Comparison of ENCODE assay signal across 8 mouse cellular contexts in genomic region chr6:65043241-65043640, GRCm38 (mm10). TPM values are rescaled to one million over a fixed set of nuclear protein-coding genes. Genes with fewer than 3 reads are reported as not detected.
DNase-seq lines count a peak whose midpoint lies in the region; ATAC-seq and TF ChIP-seq lines count a peak whose summit lies in the region.

No protein-coding gene starts in this region.

- WGBS in kidney, postnatal 0 days: 10% methylated on average over 7 of the region's 7 CpGs
- WGBS in hindbrain, embryonic 10.5 days: 14% methylated on average over 7 of the region's 7 CpGs

- H3K36me3 ChIP-seq in kidney, postnatal 0 days (ENCODE audit: insufficient read depth, low read length): peaks cover 12% of the 10 kb centered on the region; the same call in 1 of the 2 replicates
- H3K36me3 ChIP-seq in hindbrain, embryonic 10.5 days: peaks cover 45% of the 10 kb centered on the region

- peak; percentile 8 for DNase-seq in kidney, postnatal 0 days (ENCODE audit: low spot score)
- no peak for DNase-seq in kidney, postnatal 25 days
- peak; percentile 10 for DNase-seq in hindbrain, embryonic 10.5 days (ENCODE audit: low spot score)
- no peak for DNase-seq in adrenal gland, adult (ENCODE audit: inconsistent age in 2 of 2, low spot score in 1 of 2)
- DNase-seq in adrenal gland, adult 2 months: no peak
- DNase-seq in right cerebral cortex, postnatal 10 days (ENCODE audit: low spot score in 2 of 2): no peak

- H3K9ac ChIP-seq in kidney, postnatal 0 days (ENCODE audit: low read depth, low read length): peak overlapping the region; percentile 90

- peak overlapping the region; percentile 76 for H3K4me3 ChIP-seq in kidney, postnatal 0 days (replicated peaks; ENCODE audit: low read depth, low read length)
- peak overlapping the region; percentile 85 for H3K4me3 ChIP-seq in hindbrain, embryonic 10.5 days

- no peaks in the 10 kb centered on the region for H3K27me3 ChIP-seq in kidney, postnatal 0 days (ENCODE audit: insufficient read depth, low read length)
- no peaks in the 10 kb centered on the region for H3K27me3 ChIP-seq in hindbrain, embryonic 10.5 days (ENCODE audit: insufficient read depth, poor library complexity, severe bottlenecking)

- no peak for ATAC-seq in kidney, postnatal 0 days (replicated peaks; ENCODE audit: low FRiP score, low read depth)
- ATAC-seq in activated CD4-positive, CD25-positive, alpha-beta regulatory T cell, adult 4 months: peak; percentile 3
- ATAC-seq in megakaryocyte-erythroid progenitor cell, adult 5-6 weeks (replicated peaks; ENCODE audit: low FRiP score, low TSS enrichment, poor library complexity, severe bottlenecking): peak; percentile 53

- no peak for TF ChIP-seq CTCF in kidney, postnatal 0 days (IDR thresholded peaks at IDR 0.05; ENCODE audit: low read depth)

- no peaks in the 10 kb centered on the region for H3K9me3 ChIP-seq in kidney, postnatal 0 days (replicated peaks; ENCODE audit: low read length)
- 0 out of 2 replicates have a peak, but pooled peaks cover 4% of the 10 kb centered on the region for H3K9me3 ChIP-seq in hindbrain, embryonic 10.5 days

- peak overlapping the region; percentile 96 for H3K27ac ChIP-seq in kidney, postnatal 0 days
- H3K27ac ChIP-seq in hindbrain, embryonic 10.5 days: peak overlapping the region; percentile 99

- peak overlapping the region; percentile 77 for H3K4me2 ChIP-seq in kidney, postnatal 0 days (ENCODE audit: low read length)

- H3K4me1 ChIP-seq in kidney, postnatal 0 days (replicated peaks; ENCODE audit: insufficient read depth, low read length): no peaks in the 10 kb centered on the region
- H3K4me1 ChIP-seq in hindbrain, embryonic 10.5 days (replicated peaks): peaks cover 10% of the 10 kb centered on the region

RNA-seq across cellular contexts. Expression of gene Smarcad1, which starts 0.9 kb away (rescaled TPM):
- 59.8 and 62.8 TPM in 2 replicates for polyA plus RNA-seq in kidney, postnatal 0 days (2015; fragmentation: Nextera tagmentation; extraction: Ambion mirVana)
- 10 to 100 TPM; 28.3 to 33.0 TPM for polyA plus RNA-seq in activated CD4-positive, CD25-positive, alpha-beta regulatory T cell, adult 4 months (2017; shearing (Covaris generic))
- polyA plus RNA-seq in hindbrain, embryonic 10.5 days (2016; fragmentation: Nextera tagmentation; extraction: Ambion mirVana): 107 and 108 TPM in 2 replicates
- total RNA-seq in megakaryocyte-erythroid progenitor cell, adult 5-6 weeks (2014; fragmentation: Nextera tagmentation): 72.8 and 80.1 TPM in 2 replicates
- 53.9 and 72.8 TPM in 2 replicates for total RNA-seq in megakaryocyte-erythroid progenitor cell, adult 5-6 weeks (2017)
- 10 to 100 TPM; 27.4 to 35.1 TPM for total RNA-seq in adrenal gland, adult 2 months (2021)
- 2.5 and 3.5 TPM in 2 replicates for polyA plus RNA-seq in adrenal gland, adult 2 months (2012; rRNA removed)

Comparison
In these comparisons a context has a peak if more than half of its experiments do, and no peak if none do; other contexts are left out.
1. DNase-seq: peak in kidney, postnatal 0 days (single experiment) and hindbrain, embryonic 10.5 days (single experiment); none in kidney, postnatal 25 days (0 of 2), adrenal gland, adult (0 of 2), adrenal gland, adult 2 months (single experiment) and right cerebral cortex, postnatal 10 days (0 of 2).